Mouse (Mus musculus) adrenal gland, postnatal 4 days (tissue): ENCODE data around the gene Ppil1. TPM values are rescaled to one million over a fixed set of nuclear protein-coding genes. Genes with fewer than 3 reads are reported as not detected.
"Not testable (repeated sequence)": the region's sequence is repeated elsewhere in the genome, so short reads cannot be mapped to it uniquely, and the experiment has no call there.

ENCODE experiments used
- DNase-seq, 2 experiments: peaks; one replicate each; pipeline ENCODE4 v3.0.0; 2021 to 2022; ENCODE audit warnings: low spot score in 2 of 2, mixed read lengths in 2 of 2
- total RNA-seq, 2 experiments: library from RNA; stranded (reverse); gene quantifications; 2 replicates each; pipeline ENCODE4 v1.2.3; 2021

Gene Ppil1
- total RNA-seq, 2 experiments from 2014 or later: 31.2 to 33.2 TPM

DNA sequence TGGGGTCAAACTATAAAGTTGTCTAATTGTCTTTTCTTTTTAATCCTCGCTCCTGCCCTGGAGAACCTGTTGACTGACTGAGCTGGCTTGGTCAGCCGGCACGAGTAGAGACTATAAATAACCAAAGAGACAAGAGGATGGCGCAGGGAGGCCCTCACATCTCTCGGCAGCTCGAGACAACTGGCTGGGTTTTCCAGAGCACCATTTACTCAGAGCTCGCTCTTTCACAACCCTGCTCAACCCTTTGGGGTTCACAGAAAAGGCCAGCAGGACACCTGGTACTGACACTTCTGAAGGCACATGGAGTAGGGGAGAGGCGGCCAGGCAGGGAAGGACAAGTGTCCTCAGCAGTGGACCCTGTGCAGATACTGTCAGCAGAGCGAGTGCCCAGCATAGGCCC is 10.3 kb downstream of the Ppil1 start:
- DNase-seq: no peak

DNA sequence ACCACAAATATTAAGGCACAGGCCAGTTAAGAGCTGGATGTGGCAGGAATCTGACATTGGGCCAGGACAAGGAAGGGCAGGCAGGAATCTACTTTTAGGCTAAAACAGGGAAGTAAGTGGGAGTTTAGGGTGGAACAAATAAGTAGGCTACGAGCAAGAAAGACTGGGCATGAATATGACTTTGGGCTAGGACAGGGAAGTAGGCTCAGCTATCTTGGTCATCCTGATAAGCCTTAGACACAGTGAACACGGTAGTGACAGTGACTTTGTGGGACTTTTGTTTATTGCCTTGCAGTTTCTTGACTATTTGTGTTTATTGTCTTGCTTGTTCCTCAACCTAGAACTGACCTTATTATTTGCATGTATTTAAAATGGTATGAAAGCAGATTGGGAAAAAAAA is 10.8 kb downstream of the Ppil1 start:
- DNase-seq: no peak

- DNase-seq: peak; percentile 75 to 79
These were observed 12.2 kb downstream of the Ppil1 start for GRCm38 (mm10) chr17:29251608-29252390.

DNA sequence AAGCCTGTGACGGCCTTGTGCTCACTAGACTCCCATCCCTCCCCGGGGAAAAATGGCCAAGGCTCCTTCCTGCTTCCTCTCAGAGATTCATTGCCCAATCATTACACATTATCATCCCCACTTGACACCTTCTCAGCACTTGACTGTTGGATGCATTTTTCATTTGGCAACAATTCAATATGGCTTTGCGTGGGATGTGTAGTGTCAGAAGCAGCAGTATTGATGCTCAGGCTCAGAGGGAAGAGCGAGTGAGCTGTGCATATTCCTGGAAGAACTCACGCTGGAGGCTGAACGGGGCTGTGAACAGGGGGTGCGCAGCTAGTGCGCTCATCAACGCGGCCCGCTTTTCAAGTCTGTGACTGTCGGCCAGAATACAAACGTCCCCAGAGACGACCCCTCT is 13.0 kb downstream of the Ppil1 start:
- not testable (repeated sequence) for DNase-seq

DNA sequence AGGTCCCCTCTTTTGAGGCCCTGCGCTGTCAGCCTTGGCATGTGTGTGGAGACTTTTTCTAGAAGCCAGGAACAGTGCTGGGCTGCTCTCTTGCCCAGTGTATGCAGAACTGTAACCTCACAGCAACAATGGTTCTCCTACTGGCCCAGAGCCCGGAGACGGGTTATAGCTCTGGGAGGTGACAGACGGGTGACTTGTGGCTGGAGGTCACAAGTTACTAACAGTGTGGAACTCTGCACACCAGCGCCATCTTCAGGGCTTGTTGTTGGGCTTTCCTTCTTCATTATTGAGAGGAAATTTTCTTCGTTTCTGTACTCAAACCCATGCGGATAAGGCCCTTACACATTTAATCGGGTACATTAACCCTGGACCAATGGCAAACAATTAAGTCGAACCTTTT is 14.5 kb downstream of the Ppil1 start:
- DNase-seq: peak in 1 of 2 experiments; percentile 60

DNA sequence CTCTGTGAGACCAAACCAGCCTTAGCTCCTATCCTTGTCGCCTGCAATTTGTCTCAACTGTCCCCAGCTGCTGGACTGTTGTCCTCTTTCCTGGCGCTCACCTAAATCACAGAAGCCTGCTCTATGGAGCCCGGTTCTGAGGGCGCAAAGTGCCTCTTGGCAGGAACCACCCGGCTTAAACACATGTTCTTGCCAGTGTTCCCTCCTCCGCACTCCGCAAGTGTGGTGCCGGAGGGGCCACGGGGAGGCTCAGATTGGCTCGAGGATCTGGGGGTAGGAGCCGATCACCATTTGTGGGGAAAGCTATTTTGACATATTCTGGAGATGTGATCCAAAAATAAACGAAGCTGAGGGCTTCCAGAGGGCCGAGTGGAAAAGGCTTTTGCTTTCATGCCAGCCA is 16.1 kb downstream of the Ppil1 start:
- DNase-seq: no peak

GRCm38 (mm10) chr17:29246602-29247001 is 17.4 kb downstream of the Ppil1 start:
- no peak for DNase-seq

- DNase-seq: no peak
These were observed 18.3 kb downstream of the Ppil1 start for GRCm38 (mm10) chr17:29245725-29246124.

DNA sequence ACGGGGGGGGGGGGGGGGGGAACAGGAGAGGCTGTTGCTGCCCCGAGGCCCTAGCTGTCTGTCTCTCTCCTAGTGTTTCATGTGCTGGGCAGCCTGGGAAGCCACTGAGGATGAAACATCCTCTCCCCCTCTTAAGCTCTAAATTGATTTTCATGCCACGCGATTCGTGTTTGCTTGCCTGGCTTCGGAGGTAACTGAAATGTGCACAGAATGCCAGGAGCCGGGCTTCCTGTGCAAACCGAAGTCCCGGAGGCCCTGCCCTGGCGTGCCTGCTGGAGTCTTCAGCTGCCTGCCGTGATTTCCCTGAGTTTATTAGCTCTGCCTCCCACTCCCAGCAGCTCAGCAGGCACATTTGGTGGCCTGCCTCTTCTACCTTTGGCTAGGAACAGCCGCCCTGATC is 19.1 kb downstream of the Ppil1 start:
- DNase-seq: no peak

DNA sequence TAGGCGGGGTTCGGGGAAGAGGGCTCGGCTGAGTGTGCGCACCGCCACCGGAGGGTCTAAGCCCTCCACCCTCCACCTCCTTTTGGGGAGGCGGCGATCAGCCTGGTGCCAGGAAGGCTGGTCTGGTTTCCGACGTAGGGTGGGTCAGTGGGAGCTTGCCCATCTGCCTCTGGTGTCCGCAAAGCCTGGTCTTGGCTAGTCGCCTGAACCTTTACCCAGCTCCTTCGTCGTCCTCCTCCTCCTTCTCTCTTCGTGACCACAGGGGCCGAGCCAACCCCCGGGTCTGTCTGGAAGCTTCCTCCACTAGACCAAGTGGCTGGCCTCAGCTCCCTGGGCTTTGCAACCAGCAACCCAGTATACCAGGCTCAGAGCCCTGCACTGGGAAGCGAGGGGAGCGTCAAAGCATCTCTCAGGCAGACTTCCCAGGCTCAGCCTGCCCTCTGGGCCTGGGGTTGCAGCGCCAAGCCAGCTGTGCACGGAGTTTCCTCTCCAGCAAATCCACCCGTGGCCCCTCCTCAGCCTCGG is 25.5 kb downstream of the Ppil1 start:
- DNase-seq: no peak

DNA sequence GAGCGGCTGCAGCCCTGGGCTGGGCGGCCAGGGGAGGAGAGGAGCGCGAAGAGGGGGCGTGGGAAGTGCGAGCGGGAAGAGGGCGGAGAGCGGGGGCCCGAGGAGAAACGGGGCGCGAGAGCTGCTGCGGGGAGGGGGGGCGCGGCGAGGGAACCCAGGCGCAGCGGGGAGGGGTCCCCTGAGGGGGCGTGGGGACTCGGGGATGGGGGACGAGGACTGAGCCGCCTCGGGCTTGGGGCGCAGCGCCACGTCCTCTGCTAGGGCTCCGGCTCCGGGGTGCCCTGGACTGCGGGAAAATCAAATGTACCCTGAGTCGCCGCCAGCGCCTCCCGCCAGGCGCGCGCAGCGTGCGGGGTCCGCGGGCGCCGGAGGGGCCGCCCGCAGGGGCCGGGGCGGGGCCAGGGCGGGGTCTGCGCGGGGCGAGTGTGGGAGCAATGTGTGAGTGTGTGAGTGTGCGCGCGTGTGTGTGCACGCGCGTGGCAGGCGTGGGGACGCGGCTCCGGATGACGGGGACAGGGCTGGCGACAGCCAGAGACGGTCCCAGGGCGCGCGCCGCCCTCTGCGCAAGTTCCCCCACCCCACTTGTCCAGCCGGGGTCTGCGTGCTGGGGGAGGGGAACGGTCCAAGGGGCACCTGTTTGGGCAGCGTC is 26.1 kb downstream of the Ppil1 start, which contains the start of gene Cpne5:
Gene Cpne5, minus strand, starts transcription at position 396 of the 649 bp plus-strand sequence.
- no peak for DNase-seq

GRCm38 (mm10) chr17:29237267-29237771 is 26.7 kb downstream of the Ppil1 start:
- no peak for DNase-seq

- no peak for DNase-seq
These were observed 27.9 kb downstream of the Ppil1 start for GRCm38 (mm10) chr17:29236111-29236510.

DNA sequence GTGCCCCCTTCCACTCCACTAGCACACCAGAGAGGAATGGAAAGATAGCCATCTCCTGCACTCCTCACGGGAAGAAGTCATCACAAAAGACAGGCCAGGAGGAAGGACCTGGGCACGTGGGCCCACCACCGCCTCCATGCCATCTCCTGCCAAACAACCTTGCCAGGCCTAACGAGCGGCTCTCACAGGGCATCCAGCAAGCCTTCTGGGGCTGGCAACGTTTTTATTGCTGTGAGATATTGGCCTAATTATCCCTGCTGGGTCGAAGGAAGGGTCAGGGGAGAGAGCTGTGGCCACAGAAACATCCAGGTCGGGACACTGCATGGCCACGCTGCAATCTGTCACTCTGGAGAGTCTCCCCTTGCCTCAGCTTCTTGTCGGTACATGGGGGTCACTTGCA is 32.9 kb downstream of the Ppil1 start:
- DNase-seq: no peak

DNA sequence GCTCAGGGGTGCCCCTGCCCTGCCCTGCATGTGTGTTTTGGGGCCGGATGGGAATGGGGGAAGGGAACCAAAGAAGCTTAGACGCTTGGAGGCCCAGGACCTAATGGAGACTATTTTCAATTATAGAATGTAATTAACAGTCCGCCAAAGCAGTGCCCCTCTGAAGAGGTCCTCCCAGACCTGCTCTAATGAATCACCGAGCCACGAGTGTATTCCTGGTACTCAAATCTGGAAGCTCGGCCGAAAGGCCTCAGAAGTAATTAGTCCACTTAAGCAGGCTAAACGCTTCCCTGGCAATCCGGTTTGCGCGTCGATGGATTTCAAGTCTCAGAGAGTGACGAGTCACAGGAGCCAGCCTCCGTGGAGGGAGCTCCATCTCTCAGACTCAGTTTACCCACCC is 43.4 kb downstream of the Ppil1 start:
- DNase-seq: no peak

DNA sequence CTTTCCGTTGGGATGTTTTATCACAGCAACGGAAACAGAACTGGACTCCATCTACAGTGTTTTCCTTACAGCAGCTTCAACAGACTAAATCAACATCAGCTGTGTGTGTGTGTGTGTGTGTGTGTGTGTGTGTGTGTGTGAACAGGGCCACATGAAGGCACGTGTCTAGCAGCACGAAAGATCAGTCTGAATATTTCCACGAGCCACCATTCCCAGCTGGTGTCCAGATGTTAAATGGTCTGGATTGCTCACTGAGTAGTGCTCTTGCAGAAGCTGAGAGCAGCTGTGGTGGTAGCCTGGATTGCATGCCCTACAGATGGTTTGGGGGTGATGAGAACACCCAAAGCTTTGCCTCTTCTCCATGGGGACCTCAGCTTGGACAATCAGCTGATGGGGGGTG is 46.0 kb downstream of the Ppil1 start:
- DNase-seq: no peak

- DNase-seq: no peak
These were observed 47.9 kb downstream of the Ppil1 start for GRCm38 (mm10) chr17:29216078-29216477.

DNA sequence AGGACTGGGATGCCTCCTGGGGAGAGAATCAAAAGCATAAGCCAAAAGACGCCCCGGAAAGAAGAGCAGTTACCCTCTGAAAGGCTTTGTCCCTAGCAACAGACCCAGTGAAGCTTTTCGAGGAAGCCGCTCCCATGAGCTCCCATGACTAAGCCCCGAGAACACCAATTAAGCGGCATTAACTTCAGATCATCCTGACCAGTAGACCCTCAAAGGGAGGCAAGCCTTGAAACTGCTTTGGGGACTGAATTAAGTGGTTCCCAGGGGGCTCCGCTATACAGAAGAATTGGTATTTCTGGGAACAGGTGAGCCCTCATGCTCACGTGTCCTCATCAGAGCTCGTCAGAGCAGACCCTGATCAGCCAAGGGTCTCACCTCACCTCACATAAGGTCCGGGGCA is 49.3 kb downstream of the Ppil1 start:
- DNase-seq: no peak

- no peak for DNase-seq
These were observed 49.9 kb downstream of the Ppil1 start for GRCm38 (mm10) chr17:29214193-29214456.

DNA sequence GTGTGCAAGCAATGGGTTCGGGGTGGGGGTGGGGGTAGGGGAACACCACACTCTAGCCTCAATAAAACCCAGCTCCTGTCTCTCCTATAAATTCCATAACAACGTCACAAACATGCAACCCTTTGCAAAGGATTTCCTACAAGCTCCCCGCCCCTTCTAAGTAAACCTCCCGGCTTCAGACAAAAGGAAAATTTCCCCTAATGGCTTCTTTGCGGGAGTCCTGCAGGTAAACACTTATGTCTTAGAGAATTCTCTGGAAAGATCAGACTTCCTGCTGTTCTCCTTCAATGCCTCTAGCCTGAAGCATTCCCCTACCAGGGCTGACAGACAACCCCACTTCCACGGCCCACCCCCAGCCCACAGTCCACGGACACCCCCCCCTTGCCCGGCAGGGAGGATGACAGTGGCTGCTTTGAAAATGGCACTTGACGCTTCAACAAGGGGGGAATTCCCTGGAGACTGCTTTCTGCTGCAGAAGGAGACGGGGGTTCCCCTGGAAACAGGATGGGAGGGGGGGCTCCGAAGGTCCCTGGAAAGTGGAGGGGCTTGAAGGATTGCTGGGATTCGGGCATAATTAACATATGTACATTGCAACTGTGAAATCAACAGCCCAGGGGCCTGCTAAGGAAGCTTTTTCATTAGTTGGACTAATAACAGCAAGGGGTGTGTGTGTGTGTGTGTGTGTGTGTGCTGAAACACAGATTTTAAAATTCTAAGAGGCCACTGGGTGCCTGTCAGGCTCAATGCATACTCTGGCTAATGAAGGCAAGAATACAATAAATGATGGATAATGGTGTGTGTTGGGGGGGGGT is 50.4 kb downstream of the Ppil1 start:
- DNase-seq: no peak

DNA sequence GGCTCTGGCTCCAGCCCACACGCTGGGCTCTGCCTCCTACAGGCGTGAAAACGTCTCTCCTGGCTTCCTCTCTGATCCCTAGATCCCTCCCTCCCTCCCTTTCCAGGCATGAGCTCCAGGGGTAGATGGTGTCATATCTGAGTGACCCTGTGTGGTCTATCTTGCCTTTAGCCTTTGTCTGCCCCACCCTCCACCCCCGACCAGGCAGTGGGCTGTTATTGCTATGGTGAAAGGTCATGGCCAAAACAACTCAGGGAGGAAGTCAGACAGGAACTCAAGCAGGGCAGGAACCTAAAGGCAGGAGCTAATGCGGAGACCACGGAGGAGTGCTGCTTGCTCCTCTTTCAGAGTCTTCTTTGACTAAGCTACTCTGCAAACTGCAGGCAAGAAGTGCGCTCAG is 52.1 kb downstream of the Ppil1 start:
- DNase-seq: no peak

DNA sequence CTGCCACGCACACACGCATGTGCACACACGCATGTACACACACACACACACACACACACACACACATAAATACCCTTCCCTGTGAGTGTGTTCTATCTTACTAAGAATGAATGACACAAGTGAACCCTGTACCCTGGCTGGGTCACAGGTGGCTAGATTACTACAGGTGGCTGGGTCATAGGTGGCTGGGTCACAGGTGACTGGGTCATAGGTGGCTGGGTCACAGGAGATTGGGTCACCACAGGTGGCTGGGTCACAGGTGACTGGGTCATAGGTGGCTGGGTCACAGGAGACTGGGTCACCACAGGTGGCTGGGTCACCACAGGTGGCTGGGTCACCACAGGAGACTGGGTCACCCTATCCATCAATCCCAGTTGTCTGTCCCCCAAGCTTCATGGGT is 53.9 kb downstream of the Ppil1 start:
- no peak for DNase-seq
